Mouse (Mus musculus) thymus, adult 2 months (tissue): ENCODE data around the gene Slc39a11.

ENCODE experiments used
- CTCF ChIP-seq: fragments of 200-500 bp; IDR thresholded peaks from 2 replicates; pipeline ENCODE4 v1.5.1; 2012; ENCODE audit warnings: mild to moderate bottlenecking, control low read depth, low read length, moderate library complexity, borderline replicate concordance; ENCODE audit not compliant: control insufficient read depth, poor library complexity, insufficient read depth; ENCODE audit errors: extremely low read depth
- POLR2A ChIP-seq: fragments of 200-500 bp; IDR thresholded peaks from 2 replicates; pipeline ENCODE4 v1.6.1; 2012; ENCODE audit warnings: mild to moderate bottlenecking, low read length, control low read depth, moderate library complexity; ENCODE audit not compliant: control insufficient read depth, poor library complexity, insufficient read depth; ENCODE audit errors: extremely low read depth

DNA sequence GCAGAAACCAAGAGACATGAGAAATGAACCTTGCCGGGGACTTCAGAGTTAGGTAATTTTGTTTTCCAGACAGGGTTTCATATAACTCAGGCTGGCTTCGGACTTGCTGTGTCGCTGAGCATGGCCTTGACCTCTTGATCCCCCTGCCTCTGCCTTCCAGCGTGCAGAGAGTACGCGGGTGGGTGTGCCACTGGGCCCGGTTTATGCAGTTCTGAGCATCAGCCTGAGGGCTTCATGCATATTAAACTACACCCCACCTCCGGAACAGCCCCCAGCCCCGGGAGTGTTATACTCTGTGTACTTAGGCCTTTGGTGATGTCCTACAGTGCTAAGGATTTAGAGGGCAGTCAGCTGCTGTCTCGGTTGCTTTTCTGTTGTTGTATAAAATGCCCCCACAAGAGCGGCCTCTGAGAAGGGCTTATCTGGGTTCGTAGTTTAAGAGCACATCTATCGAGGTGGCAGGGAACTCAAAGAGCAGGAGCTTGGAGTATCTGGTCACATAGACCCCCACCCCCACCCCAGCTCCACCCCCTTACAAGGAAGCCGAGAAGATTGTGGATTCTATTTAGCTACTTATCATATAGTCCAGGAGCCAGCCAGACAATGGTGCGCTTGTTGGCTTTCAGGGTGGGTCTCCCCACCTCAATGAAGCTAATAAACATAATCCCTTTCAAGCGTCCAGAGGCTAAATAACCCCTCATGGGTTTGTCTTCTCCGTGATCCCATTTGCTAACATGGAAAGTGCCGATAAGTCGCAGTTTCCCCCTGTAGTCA, 283.4 kb downstream of the Slc39a11 start:
- TF ChIP-seq CTCF, result no peak
- TF ChIP-seq POLR2A, result no peak
